Mouse (Mus musculus): Measurements from ENCODE around the gene Gm17349. TPM values are rescaled to one million over a fixed set of nuclear protein-coding genes. Genes with fewer than 3 reads are reported as not detected.

Gene Gm17349
- polyA plus RNA-seq, 1 experiment from 2014 or later = not detected

DNA sequence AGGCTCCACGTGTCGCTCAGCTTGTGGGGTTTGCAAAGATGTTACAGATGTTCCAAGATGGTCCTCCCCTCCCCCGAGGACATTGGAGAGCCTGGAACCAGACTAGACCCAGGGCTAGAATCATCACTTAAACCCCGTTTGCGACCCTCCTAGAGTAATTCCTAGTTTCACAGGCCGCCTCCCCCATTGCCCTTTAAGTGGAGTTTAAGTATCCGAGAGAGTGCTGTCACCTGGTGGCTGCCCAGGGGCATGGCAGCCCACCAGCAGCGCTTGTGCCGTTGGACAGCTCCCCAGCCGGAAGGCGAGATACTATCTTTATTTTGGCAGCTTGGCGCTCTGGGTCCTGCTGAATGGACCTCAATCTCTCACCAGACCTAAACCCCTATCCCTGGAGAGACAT, 36.4 kb downstream of the Gm17349 start:
- 1% methylated on average over 12 of the region's 12 CpGs for WGBS
- Histone ChIP-seq H3K36me3 (no peaks in the 10 kb centered on the region), H3K4me3 (no peak overlapping the region), H3K4me2 (no peak overlapping the region), H3K27ac (no peak overlapping the region), H3K9me3 (no peaks in the 10 kb centered on the region), H3K9ac (no peak overlapping the region), H3K4me1 (peaks cover 30% of the 10 kb centered on the region), H3K27me3 (peaks cover 85% of the 10 kb centered on the region)
- ATAC-seq (ENCODE audit: insufficient number of reproducible peaks, low FRiP score, low TSS enrichment, low read depth) = no peak

DNA sequence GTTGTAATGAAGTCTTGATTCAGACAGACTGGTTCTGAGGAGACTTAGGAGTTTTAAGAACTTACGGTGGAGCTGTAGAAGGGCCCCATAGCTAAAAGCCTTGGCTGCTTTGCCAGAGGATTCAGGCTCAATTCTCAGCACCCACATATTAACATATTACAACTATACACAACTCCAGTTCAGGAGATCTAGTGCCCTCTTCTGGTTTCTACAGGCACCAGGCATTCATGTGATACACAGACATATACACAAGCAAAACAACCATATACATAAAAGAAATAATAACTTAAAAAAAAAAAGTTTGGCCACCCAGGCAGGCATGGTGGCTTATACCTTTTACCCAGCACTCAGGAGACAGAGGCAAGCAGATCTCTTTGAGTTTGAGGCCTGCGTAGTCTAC, 37.7 kb downstream of the Gm17349 start:
- WGBS = 100% methylated on average over 2 of the region's 2 CpGs
- no peak for ATAC-seq (ENCODE audit: insufficient number of reproducible peaks, low FRiP score, low TSS enrichment, low read depth)
- H3K36me3 ChIP-seq = no peaks in the 10 kb centered on the region
- H3K4me1 ChIP-seq = peaks cover 31% of the 10 kb centered on the region
- H3K27me3 ChIP-seq = peaks cover 72% of the 10 kb centered on the region
- H3K9me3 ChIP-seq = no peaks in the 10 kb centered on the region
- H3K4me3 ChIP-seq = no peak overlapping the region
- H3K4me2 ChIP-seq = no peak overlapping the region
- no peak overlapping the region for H3K9ac ChIP-seq
- H3K27ac ChIP-seq = no peak overlapping the region

DNA sequence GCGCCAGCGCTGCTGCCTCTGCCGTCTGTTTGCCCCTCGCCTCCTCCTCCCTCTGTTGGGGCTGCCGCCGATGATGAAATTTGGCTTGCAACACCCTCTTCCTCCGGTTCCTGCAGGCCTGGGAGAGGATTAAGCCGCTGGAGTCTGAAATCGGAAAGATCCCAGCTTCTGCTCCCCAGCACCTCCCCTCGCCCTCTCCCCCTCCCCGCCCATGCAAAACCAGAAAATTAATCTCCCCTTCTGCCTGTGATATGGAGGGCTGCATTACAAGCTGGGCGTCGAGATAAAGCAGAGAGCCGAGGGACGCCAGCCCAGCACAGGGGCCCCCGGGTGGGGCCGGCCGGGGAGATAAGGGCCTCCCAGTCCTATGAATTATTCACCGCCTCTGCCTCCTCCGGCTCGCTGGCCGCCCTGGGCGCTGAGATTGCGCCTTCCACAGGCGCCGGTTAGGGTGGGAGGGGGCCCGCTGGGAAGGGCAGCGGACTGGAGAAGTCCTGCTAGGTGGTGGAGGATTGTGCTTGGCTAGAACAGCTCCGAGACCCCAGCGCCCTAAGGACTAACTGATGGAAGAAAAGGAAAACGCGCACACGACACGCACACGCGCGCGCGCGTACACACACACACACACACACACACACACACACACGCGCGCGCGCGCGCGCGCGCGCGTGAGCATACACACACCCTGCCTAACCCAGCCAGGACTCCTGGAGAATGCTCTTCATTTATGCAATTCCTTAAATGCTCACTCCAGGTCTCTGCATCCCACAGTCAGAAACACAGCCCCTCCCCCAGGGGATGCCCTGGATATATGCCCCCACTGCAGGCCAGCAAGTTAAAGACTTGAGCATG, 40.5 kb downstream of the Gm17349 start:
- H3K36me3 ChIP-seq = no peaks in the 10 kb centered on the region
- H3K9ac ChIP-seq = 0 out of 2 replicates have a peak overlapping the region, but pooled peaks have one; percentile 26
- peak overlapping the region; percentile 87 for H3K4me2 ChIP-seq
- peak overlapping the region; percentile 45 for H3K4me3 ChIP-seq
- peaks cover 21% of the 10 kb centered on the region for H3K4me1 ChIP-seq
- no peak for ATAC-seq (ENCODE audit: insufficient number of reproducible peaks, low FRiP score, low TSS enrichment, low read depth)
- peak overlapping the region; percentile 50 for H3K27ac ChIP-seq
- peaks cover 50% of the 10 kb centered on the region for H3K27me3 ChIP-seq
- WGBS = under 1% methylated on average over 32 of the region's 52 CpGs
- no peaks in the 10 kb centered on the region for H3K9me3 ChIP-seq

DNA sequence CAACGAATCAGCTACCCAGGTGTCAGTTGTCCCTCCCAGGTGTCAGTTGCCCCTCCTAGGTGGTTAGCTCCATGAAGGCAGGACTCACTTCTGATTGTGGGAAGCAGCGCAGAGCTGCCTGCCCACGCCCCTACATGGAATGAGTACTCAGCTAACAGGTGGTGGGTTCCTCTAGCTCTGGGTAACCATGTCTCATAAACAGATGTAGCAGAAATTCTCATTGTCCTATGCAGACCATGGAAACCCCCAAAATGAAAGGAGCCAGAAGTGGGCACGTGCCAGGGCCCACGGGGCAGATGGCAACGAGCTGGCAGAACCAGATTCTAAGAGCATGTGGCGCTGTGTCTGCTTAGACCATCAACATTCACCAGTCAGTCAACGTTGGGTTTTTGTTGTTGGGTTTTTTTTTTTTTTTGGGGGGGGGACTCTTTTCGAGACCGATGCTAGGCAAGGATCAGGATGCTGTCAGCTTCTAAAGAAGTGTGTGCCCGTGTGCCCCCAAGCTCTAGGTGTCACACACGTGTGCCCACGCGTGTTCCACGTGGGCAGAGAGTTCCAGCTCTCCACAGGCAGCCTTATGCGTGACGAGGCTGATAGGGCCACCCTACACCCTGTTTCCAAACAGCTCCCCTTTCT, 41.2 kb downstream of the Gm17349 start:
- Histone ChIP-seq H3K4me1 (peaks cover 21% of the 10 kb centered on the region), H3K36me3 (no peaks in the 10 kb centered on the region), H3K27ac (peak overlapping the region; percentile 50; the same call in 1 of the 2 replicates), H3K4me3 (peak overlapping the region; percentile 45), H3K27me3 (peaks cover 43% of the 10 kb centered on the region), H3K9ac (0 out of 2 replicates have a peak overlapping the region, but pooled peaks have one; percentile 26), H3K4me2 (peak overlapping the region; percentile 87), H3K9me3 (no peaks in the 10 kb centered on the region)
- ATAC-seq (ENCODE audit: insufficient number of reproducible peaks, low FRiP score, low TSS enrichment, low read depth) = 0 out of 2 replicates have a peak, but pooled peaks have one; percentile 25
- 4% methylated on average over 17 of the region's 17 CpGs for WGBS

DNA sequence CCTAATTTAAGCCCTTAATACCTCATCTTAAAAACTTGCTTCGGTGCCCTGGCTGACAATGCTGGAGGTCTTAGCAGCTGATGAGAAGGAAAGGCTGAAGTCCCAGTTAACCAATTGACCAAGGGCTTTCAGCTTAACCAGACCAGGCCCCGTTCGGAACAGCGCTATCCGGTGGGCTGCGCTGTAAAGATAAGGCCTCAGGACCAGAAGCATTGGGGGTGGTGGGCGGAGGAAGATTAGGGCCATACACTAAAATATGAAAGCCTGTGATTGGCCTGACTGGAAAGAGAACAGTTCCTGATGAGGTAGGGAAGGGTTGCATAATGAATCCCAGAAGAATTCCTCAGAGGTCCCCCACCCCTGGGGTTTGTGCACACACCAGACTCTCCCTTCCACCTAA, 42.9 kb downstream of the Gm17349 start:
- Histone ChIP-seq H3K27ac (no peak overlapping the region), H3K27me3 (peaks cover 32% of the 10 kb centered on the region), H3K4me3 (no peak overlapping the region), H3K4me2 (no peak overlapping the region), H3K4me1 (peaks cover 18% of the 10 kb centered on the region), H3K9ac (no peak overlapping the region), H3K9me3 (no peaks in the 10 kb centered on the region), H3K36me3 (no peaks in the 10 kb centered on the region)
- ATAC-seq (ENCODE audit: insufficient number of reproducible peaks, low FRiP score, low TSS enrichment, low read depth) = no peak
- 32% methylated on average over 7 of the region's 7 CpGs for WGBS

DNA sequence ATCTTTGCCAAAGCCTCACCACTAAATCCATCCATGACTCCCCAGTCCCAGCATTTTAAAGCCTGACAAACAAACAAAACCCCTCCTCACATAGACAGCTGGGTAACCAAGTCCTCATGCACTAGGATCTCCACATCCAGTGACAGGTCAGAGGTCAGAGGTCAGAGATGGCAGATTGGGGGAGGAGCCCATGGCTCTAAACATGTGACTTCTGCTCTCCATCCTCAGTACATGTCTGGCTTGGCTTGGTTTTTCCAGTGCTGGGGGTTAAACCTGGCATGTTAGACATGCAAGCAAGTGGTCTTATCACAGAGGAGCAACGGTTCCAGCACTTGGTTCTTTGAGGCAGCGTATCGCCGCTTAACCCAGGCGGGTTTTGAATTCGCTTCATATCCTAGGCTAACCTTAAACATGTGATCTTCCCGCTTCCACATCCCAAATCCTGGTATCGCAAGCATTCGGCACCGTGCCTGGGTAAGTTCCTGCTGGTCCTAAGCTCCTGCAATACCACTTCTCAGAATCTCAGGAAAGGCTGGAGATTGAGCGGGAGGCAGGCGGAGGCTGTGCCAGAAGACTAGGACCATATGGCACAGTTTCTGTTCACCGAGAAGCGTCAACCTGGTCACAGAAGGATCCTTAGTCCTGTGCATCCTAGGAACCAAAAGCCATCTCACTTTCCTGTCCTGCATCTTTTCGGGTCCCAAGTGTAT, 44.0 kb downstream of the Gm17349 start:
- WGBS = 96% methylated on average over 15 of the region's 15 CpGs
- Histone ChIP-seq H3K9ac (no peak overlapping the region), H3K4me3 (no peak overlapping the region), H3K4me1 (peaks cover 18% of the 10 kb centered on the region), H3K27ac (no peak overlapping the region), H3K36me3 (no peaks in the 10 kb centered on the region), H3K9me3 (no peaks in the 10 kb centered on the region), H3K27me3 (peaks cover 29% of the 10 kb centered on the region), H3K4me2 (no peak overlapping the region)
- no peak for ATAC-seq (ENCODE audit: insufficient number of reproducible peaks, low FRiP score, low TSS enrichment, low read depth)

DNA sequence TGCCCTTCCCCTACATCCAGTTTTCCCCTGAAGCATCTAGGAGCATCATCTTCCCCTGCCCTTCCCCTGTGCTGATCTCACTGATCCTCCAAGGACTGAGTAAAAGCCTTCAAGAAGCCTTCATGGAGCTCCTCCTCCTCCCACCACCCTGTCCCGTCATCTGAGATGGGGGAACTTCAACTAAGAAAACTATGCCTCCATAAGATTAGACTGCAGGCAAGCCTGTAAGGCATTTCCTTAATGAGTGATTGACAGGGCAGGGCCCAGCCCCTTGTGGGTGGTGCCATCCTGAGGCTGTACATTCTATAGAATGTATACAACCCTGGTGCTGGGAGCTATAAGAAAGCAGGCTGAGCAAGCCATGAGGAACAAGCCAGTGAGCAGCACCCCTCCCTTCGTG, 46.9 kb downstream of the Gm17349 start:
- H3K9me3 ChIP-seq = no peaks in the 10 kb centered on the region
- no peak overlapping the region for H3K27ac ChIP-seq
- H3K4me1 ChIP-seq = peaks cover 10% of the 10 kb centered on the region
- no peaks in the 10 kb centered on the region for H3K36me3 ChIP-seq
- no peak overlapping the region for H3K9ac ChIP-seq
- H3K4me3 ChIP-seq = no peak overlapping the region
- ATAC-seq (ENCODE audit: insufficient number of reproducible peaks, low FRiP score, low TSS enrichment, low read depth) = no peak
- H3K4me2 ChIP-seq = no peak overlapping the region
- WGBS = 43% methylated on average over 2 of the region's 2 CpGs
- peaks cover 40% of the 10 kb centered on the region for H3K27me3 ChIP-seq

DNA sequence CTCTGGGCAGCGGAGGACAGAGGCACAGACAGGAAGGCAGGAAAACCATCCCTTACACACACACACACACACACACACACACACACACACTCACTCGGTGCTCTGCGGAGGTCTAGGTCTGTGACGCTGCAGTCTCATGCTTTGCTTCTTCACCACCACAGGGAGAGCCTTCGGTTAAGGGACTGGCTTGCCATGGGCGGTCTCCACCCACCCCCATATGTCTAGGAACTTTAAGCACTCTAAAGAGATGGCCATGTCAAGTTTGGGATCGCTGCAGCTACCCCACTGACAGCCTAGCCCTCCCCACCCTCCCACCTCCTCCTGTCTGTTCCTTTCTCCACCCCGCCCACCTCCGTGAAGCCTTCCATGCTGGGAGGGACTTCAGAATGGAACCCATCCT, 49.3 kb downstream of the Gm17349 start:
- Histone ChIP-seq H3K4me2 (no peak overlapping the region), H3K27me3 (peaks cover 46% of the 10 kb centered on the region)

DNA sequence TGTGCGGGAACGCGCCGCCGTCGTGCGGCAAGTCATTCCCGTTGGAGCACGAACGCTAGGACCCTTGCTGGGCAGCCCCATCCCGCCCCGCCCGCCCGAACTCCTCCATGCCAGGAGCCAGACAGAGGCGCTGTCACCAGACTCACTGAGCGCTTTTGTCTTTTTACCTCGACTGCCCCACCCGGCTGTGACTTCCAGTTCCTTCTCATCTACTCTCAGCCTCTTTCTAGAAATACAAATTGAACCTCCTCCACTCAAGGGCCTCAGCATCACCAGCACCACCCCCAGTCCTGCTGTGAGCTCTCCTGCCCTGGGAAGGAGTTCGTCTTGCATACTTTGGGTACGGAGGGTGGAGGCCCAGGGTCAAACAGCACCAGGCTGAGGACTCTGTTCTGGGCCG, 51.4 kb downstream of the Gm17349 start:
- peaks cover 27% of the 10 kb centered on the region for H3K4me1 ChIP-seq
- H3K9ac ChIP-seq = no peak overlapping the region
- no peaks in the 10 kb centered on the region for H3K9me3 ChIP-seq
- H3K4me3 ChIP-seq = peak overlapping the region; percentile 18
- ATAC-seq (ENCODE audit: insufficient number of reproducible peaks, low FRiP score, low TSS enrichment, low read depth) = no peak
- 10% methylated on average over 21 of the region's 21 CpGs for WGBS
- peaks cover 46% of the 10 kb centered on the region for H3K27me3 ChIP-seq
- peak overlapping the region; percentile 36 for H3K4me2 ChIP-seq
- H3K36me3 ChIP-seq = no peaks in the 10 kb centered on the region
- no peak overlapping the region for H3K27ac ChIP-seq

More for the DNA sequence above, 49.3 kb downstream of the Gm17349 start:
- ATAC-seq (ENCODE audit: insufficient number of reproducible peaks, low FRiP score, low TSS enrichment, low read depth) = no peak
- WGBS = 39% methylated on average over 9 of the region's 9 CpGs
- H3K4me1 ChIP-seq = peaks cover 10% of the 10 kb centered on the region
- H3K4me3 ChIP-seq = no peak overlapping the region
- no peaks in the 10 kb centered on the region for H3K9me3 ChIP-seq
- no peaks in the 10 kb centered on the region for H3K36me3 ChIP-seq
- no peak overlapping the region for H3K9ac ChIP-seq
- no peak overlapping the region for H3K27ac ChIP-seq

DNA sequence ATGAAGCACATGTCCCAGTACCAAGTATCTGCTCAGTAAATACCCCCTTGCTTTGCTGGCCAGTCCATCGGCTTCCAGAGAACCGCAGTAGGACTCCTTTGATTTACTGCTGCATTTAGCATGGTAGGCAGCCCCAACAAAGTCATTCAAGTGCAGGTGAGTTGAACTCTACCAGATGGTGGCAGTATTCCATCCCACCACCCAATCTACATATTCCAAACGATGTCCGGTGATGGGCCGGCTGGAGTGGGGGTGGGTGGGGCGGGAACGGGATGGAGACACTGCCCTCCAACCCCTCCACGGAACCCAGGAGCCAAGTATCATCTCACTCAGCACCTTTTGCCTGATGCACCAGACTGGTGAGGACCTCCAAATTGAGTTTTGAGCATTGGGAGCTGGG, 52.0 kb downstream of the Gm17349 start:
- H3K27ac ChIP-seq = no peak overlapping the region
- peak overlapping the region; percentile 18 for H3K4me3 ChIP-seq
- no peak for ATAC-seq (ENCODE audit: insufficient number of reproducible peaks, low FRiP score, low TSS enrichment, low read depth)
- H3K27me3 ChIP-seq = peaks cover 46% of the 10 kb centered on the region
- no peaks in the 10 kb centered on the region for H3K36me3 ChIP-seq
- WGBS = 3% methylated on average over 8 of the region's 8 CpGs
- H3K4me1 ChIP-seq = peaks cover 31% of the 10 kb centered on the region
- peak overlapping the region; percentile 36 for H3K4me2 ChIP-seq
- H3K9me3 ChIP-seq = no peaks in the 10 kb centered on the region
- H3K9ac ChIP-seq = no peak overlapping the region

Measured in limb, embryonic 15.5 days (tissue).